Mouse (Mus musculus): ENCODE measurements at regions not wholly inside any gene's neighbourhood (a gene's known extent, or its start where the extent isn't known, plus 50 kb on each side); places are given as distances from the start of the nearest gene placed in this dataset.

DNA sequence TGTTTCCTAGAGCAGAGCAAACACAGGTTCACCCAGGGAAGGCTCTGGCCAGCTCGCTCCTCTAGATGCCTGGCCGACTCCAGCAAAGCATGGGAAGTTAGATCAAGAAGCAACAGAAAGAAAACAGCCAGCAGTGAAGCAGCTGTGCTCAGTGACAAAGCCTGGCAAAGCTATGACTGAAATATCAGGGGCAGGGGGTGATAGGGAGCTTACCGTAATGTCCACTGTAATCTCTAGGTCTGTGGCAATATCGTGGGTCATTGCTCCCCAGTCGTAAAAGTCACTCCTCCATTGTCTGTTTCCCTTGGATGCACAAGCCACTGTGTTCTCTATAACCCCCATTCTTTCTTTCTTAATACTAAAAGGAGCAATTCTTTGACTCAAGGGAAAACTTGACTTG is 124.4 kb downstream of the Efnb2 start:
- Histone ChIP-seq H3K4me3 (ENCODE audit: control insufficient read depth in 1 of 2, insufficient read depth in 1 of 2, low read depth in 2 of 2, low read length in 2 of 2) (no peak overlapping the region), H3K27ac (ENCODE audit: control insufficient read depth, low read depth, low read length) (no peak overlapping the region), H3K27me3 (ENCODE audit: control insufficient read depth in 1 of 2, insufficient read depth in 2 of 2, low read length in 2 of 2) (no peaks in the 10 kb centered on the region), H3K9ac (ENCODE audit: control insufficient read depth, low read depth, low read length, poor library complexity, severe bottlenecking) (no peak overlapping the region), H3K79me2 (ENCODE audit: control insufficient read depth, insufficient read depth, low read length, poor library complexity) (no peaks in the 10 kb centered on the region), H3K36me3 (ENCODE audit: control insufficient read depth in 1 of 2, insufficient read depth in 2 of 2, low read length in 2 of 2) (no peaks in the 10 kb centered on the region), H3K4me1 (ENCODE audit: control insufficient read depth in 1 of 2, insufficient read depth in 2 of 2, low read length in 2 of 2) (no peaks in the 10 kb centered on the region), H3K9me3 (replicated peaks; ENCODE audit: insufficient read depth, low read length) (no peaks in the 10 kb centered on the region)
- TF ChIP-seq USF2 (IDR thresholded peaks at IDR 0.05; ENCODE audit: borderline replicate concordance in 1 of 2, insufficient read depth in 1 of 2, low read depth in 1 of 2, low read length in 2 of 2) (no peak), KAT2A (conservative IDR thresholded peaks at IDR 0.05; ENCODE audit: low read depth, low read length) (no peak), SIN3A (IDR thresholded peaks at IDR 0.05; ENCODE audit: low read length) (no peak), EP300 (IDR thresholded peaks at IDR 0.05; ENCODE audit: low read depth in 1 of 2, low read length in 2 of 2) (no peak), ZKSCAN1 (IDR thresholded peaks at IDR 0.05; ENCODE audit: low read depth, low read length) (no peak), ZMIZ1 (IDR thresholded peaks at IDR 0.05; ENCODE audit: low read depth, low read length) (no peak), RAD21 (IDR thresholded peaks at IDR 0.05; ENCODE audit: low read depth, low read length) (no peak), MAFK (IDR thresholded peaks at IDR 0.05; ENCODE audit: borderline replicate concordance, low read depth, low read length) (no peak), BHLHE40 (IDR thresholded peaks at IDR 0.05; ENCODE audit: borderline replicate concordance, low read depth, low read length) (no peak), HCFC1 (IDR thresholded peaks at IDR 0.05; ENCODE audit: low read depth, low read length) (no peak), NRF1 (IDR thresholded peaks at IDR 0.05; ENCODE audit: insufficient read depth, low read depth, low read length, poor library complexity, severe bottlenecking) (no peak), POLR2A (IDR thresholded peaks at IDR 0.05; ENCODE audit: control insufficient read depth in 1 of 2, insufficient read depth in 1 of 2, low read depth in 1 of 2, low read length in 2 of 2, poor library complexity in 1 of 2) (no peak), GABPA (IDR thresholded peaks at IDR 0.05; ENCODE audit: low read depth, low read length) (no peak), TAL1 (IDR thresholded peaks at IDR 0.05; ENCODE audit: low read length) (no peak)
- no peak for DNase-seq (ENCODE audit: low read depth, low spot score)

DNA sequence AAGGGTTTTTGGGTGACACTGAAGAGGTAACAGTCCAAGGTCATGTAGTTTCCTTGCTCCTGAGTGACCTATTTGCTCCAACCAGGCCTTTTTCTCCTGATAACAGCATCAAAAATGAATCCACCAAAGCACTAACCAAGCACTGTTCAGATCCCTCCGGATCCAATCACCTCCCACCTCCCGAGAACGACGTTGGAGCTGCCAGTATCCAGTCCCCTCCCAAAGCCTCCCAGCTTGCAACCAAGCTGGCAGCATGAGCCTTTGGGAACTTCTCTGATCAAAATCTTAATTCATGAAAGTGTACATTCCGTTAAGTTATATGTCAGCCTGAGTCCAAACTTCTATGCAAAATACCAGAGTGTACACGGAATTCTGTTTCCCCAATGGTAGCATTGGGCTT is 126.3 kb downstream of the Efnb2 start:
- H3K4me3 ChIP-seq (ENCODE audit: control insufficient read depth in 1 of 2, insufficient read depth in 1 of 2, low read depth in 2 of 2, low read length in 2 of 2), result no peak overlapping the region
- TF ChIP-seq E2F4 (IDR thresholded peaks at IDR 0.05; ENCODE audit: borderline replicate concordance, low read depth, low read length) (no peak), ETS1 (IDR thresholded peaks at IDR 0.05; ENCODE audit: low read depth, low read length) (no peak), HCFC1 (IDR thresholded peaks at IDR 0.05; ENCODE audit: low read depth, low read length) (no peak), POLR2AphosphoS2 (IDR thresholded peaks at IDR 0.05; ENCODE audit: low read length) (no peak), BHLHE40 (IDR thresholded peaks at IDR 0.05; ENCODE audit: borderline replicate concordance, low read depth, low read length) (no peak), NRF1 (IDR thresholded peaks at IDR 0.05; ENCODE audit: insufficient read depth, low read depth, low read length, poor library complexity, severe bottlenecking) (no peak), MAFK (IDR thresholded peaks at IDR 0.05; ENCODE audit: borderline replicate concordance, low read depth, low read length) (no peak), ELF1 (IDR thresholded peaks at IDR 0.05; ENCODE audit: low read depth, low read length) (no peak), POLR2A (IDR thresholded peaks at IDR 0.05; ENCODE audit: control insufficient read depth in 1 of 2, insufficient read depth in 1 of 2, low read depth in 1 of 2, low read length in 2 of 2, poor library complexity in 1 of 2) (no peak), TCF12 (IDR thresholded peaks at IDR 0.05; ENCODE audit: low read depth, low read length) (no peak), CTCF (IDR thresholded peaks at IDR 0.05 in 2 of 3, conservative IDR thresholded peaks at IDR 0.05 in 1 of 3; ENCODE audit: control insufficient read depth in 1 of 3, insufficient read depth in 1 of 3, low read depth in 2 of 3, low read length in 3 of 3, poor library complexity in 1 of 3, severe bottlenecking in 1 of 3) (no peak), TAL1 (IDR thresholded peaks at IDR 0.05; ENCODE audit: low read length) (no peak), POLR2AphosphoS5 (IDR thresholded peaks at IDR 0.05; ENCODE audit: borderline replicate concordance, low read depth, low read length) (no peak), MAZ (IDR thresholded peaks at IDR 0.05; ENCODE audit: low read depth, low read length) (no peak), MYC (IDR thresholded peaks at IDR 0.05; ENCODE audit: low read depth, low read length) (no peak), NELFE (IDR thresholded peaks at IDR 0.05; ENCODE audit: low read depth, low read length) (no peak), EP300 (IDR thresholded peaks at IDR 0.05; ENCODE audit: low read depth in 1 of 2, low read length in 2 of 2) (no peak), ZMIZ1 (IDR thresholded peaks at IDR 0.05; ENCODE audit: low read depth, low read length) (no peak)
- no peaks in the 10 kb centered on the region for H3K79me2 ChIP-seq (ENCODE audit: control insufficient read depth, insufficient read depth, low read length, poor library complexity)
- no peaks in the 10 kb centered on the region for H3K9me3 ChIP-seq (replicated peaks; ENCODE audit: insufficient read depth, low read length)
- H3K4me1 ChIP-seq (ENCODE audit: control insufficient read depth in 1 of 2, insufficient read depth in 2 of 2, low read length in 2 of 2), result no peaks in the 10 kb centered on the region
- no peaks in the 10 kb centered on the region for H3K27me3 ChIP-seq (ENCODE audit: control insufficient read depth in 1 of 2, insufficient read depth in 2 of 2, low read length in 2 of 2)
- no peak overlapping the region for H3K27ac ChIP-seq (ENCODE audit: control insufficient read depth, low read depth, low read length)
- no peak for DNase-seq (ENCODE audit: low read depth, low spot score)
- no peaks in the 10 kb centered on the region for H3K36me3 ChIP-seq (ENCODE audit: control insufficient read depth in 1 of 2, insufficient read depth in 2 of 2, low read length in 2 of 2)
- H3K9ac ChIP-seq (ENCODE audit: control insufficient read depth, low read depth, low read length, poor library complexity, severe bottlenecking), result no peak overlapping the region
